Mouse (Mus musculus): Measurements from ENCODE around the gene Myo7a.

GRCm38 (mm10) chr7:98104481-98105435 is 14.6 kb downstream of the Myo7a start:
- TF ChIP-seq POLR2A (IDR thresholded peaks at IDR 0.05; ENCODE audit: low read depth, low read length) (no peak), CTCF (IDR thresholded peaks at IDR 0.05; ENCODE audit: extremely low read depth, insufficient read depth, insufficient read length, insufficient replicate concordance) (no peak)

All from spleen, adult 2 months (tissue).